Mouse (Mus musculus): ENCODE data around the gene Lama4.

GRCm38 (mm10) chr10:39000951-39001350, 35.6 kb downstream of the Lama4 start:
- no peak for TF ChIP-seq POLR2A (IDR thresholded peaks at IDR 0.05; ENCODE audit: extremely low read depth, insufficient read depth, low read length)
- no peak for TF ChIP-seq CTCF (IDR thresholded peaks at IDR 0.05; ENCODE audit: extremely low read depth, insufficient read depth, low read length)
